In genomic region chr8:57320851-57321743, GRCm38 (mm10) we compare ENCODE assay signal across 9 mouse cellular contexts. TPM values are rescaled to one million over a fixed set of nuclear protein-coding genes. Genes with fewer than 3 reads are reported as not detected.
DNase-seq lines count a peak whose midpoint lies in the region; ATAC-seq lines count a peak whose summit lies in the region.
"Had no signal": no experiment of that assay in that cellular context is flagged by ENCODE, and none has a peak within 500 bp of the region (broad histone marks: within the 10 kb centered on the region; RNA-seq: fewer than 3 reads in every experiment).

Gene Hand2, plus strand, starts transcription at chr8:57320983.

- under 1% methylated on average over 63 of the region's 83 CpGs for WGBS in kidney, embryonic 14.5 days
- under 1% methylated on average over 82 of the region's 83 CpGs for WGBS in heart, embryonic 13.5 days
- under 1% methylated on average over 78 of the region's 83 CpGs for WGBS in stomach, embryonic 14.5 days

- peak within 1 kb of the TSS; percentile 40 for H3K4me3 ChIP-seq in kidney, embryonic 14.5 days (ENCODE audit: low read length)
- H3K4me3 ChIP-seq in heart, embryonic 13.5 days, result peak within 1 kb of the TSS; percentile 95
- H3K4me3 ChIP-seq in stomach, embryonic 14.5 days (ENCODE audit: low read depth, low read length), result peak within 1 kb of the TSS; percentile 66

- no peak within 1 kb of the TSS; the same call in 1 of the 2 replicates for H3K27ac ChIP-seq in kidney, embryonic 14.5 days (ENCODE audit: low read depth, low read length)
- peak within 1 kb of the TSS; percentile 99 for H3K27ac ChIP-seq in heart, embryonic 13.5 days (replicated peaks)
- peak within 1 kb of the TSS; percentile 95 for H3K27ac ChIP-seq in stomach, embryonic 14.5 days (ENCODE audit: low read length)

- no peak for DNase-seq in kidney, adult 11 months
- DNase-seq in embryo, embryonic 11 days, result peak; percentile 80
- DNase-seq in liver, result peak; percentile 53

- peak within 1 kb of the TSS; percentile 42; the same call in 1 of the 2 replicates for H3K9ac ChIP-seq in kidney, embryonic 14.5 days (ENCODE audit: low read depth, low read length)
- H3K9ac ChIP-seq in heart, embryonic 13.5 days, result peak within 1 kb of the TSS; percentile 100
- H3K9ac ChIP-seq in stomach, embryonic 14.5 days (replicated peaks; ENCODE audit: low read depth, low read length), result peak within 1 kb of the TSS; percentile 95

- H3K4me2 ChIP-seq in kidney, embryonic 14.5 days (replicated peaks; ENCODE audit: low read depth, low read length), result peak within 1 kb of the TSS; percentile 56
- H3K4me2 ChIP-seq in heart, embryonic 13.5 days, result peak within 1 kb of the TSS; percentile 92
- H3K4me2 ChIP-seq in stomach, embryonic 14.5 days (replicated peaks; ENCODE audit: low read depth, low read length), result peak within 1 kb of the TSS; percentile 55

- H3K27me3 ChIP-seq in kidney, embryonic 14.5 days (ENCODE audit: control insufficient read depth, insufficient read depth, low read length), result peaks cover 88% of the 10 kb centered on the region
- no peaks in the 10 kb centered on the region for H3K27me3 ChIP-seq in heart, embryonic 13.5 days (replicated peaks)
- peaks cover 13% of the 10 kb centered on the region; the same call in 1 of the 2 replicates for H3K27me3 ChIP-seq in stomach, embryonic 14.5 days (ENCODE audit: control insufficient read depth, insufficient read depth, low read length)

- 0 out of 2 replicates have a peak, but pooled peaks cover 7% of the 10 kb centered on the region for H3K4me1 ChIP-seq in kidney, embryonic 14.5 days (ENCODE audit: control insufficient read depth, insufficient read depth, low read length)
- H3K4me1 ChIP-seq in heart, embryonic 13.5 days, result peaks cover 13% of the 10 kb centered on the region
- 0 out of 2 replicates have a peak, but pooled peaks cover 3% of the 10 kb centered on the region for H3K4me1 ChIP-seq in stomach, embryonic 14.5 days (ENCODE audit: control insufficient read depth, insufficient read depth, low read length)

- no peaks in the 10 kb centered on the region for H3K36me3 ChIP-seq in kidney, embryonic 14.5 days (ENCODE audit: control insufficient read depth, insufficient read depth, low read length)
- H3K36me3 ChIP-seq in heart, embryonic 13.5 days, result peaks cover 29% of the 10 kb centered on the region
- H3K36me3 ChIP-seq in stomach, embryonic 14.5 days (ENCODE audit: control insufficient read depth, insufficient read depth, low read length), result no peaks in the 10 kb centered on the region; the same call in 1 of the 2 replicates

- H3K9me3 ChIP-seq in kidney, embryonic 14.5 days (ENCODE audit: control insufficient read depth, low read length), result no peaks in the 10 kb centered on the region
- H3K9me3 ChIP-seq in heart, embryonic 13.5 days, result no peaks in the 10 kb centered on the region
- H3K9me3 ChIP-seq in stomach, embryonic 14.5 days (ENCODE audit: control insufficient read depth, low read depth, low read length), result no peaks in the 10 kb centered on the region

- ATAC-seq in kidney, embryonic 14.5 days (ENCODE audit: low FRiP score, low TSS enrichment), result peak; percentile 55
- ATAC-seq in heart, embryonic 13.5 days (ENCODE audit: extremely low read depth, insufficient number of reproducible peaks, low FRiP score, low TSS enrichment), result peak; percentile 61; the same call in 1 of the 2 replicates
- peak; percentile 62; the same call in 1 of the 2 replicates for ATAC-seq in stomach, embryonic 14.5 days (ENCODE audit: insufficient number of reproducible peaks, insufficient read depth, low FRiP score, low read depth)
- no peak for ATAC-seq in activated CD4-positive, CD25-positive, alpha-beta regulatory T cell, adult 4 months
- no peak for ATAC-seq in inflammation-experienced regulatory T-cells, adult 6 months

RNA-seq across cellular contexts. Expression of gene Hand2, which starts in this region (rescaled TPM):
- polyA plus RNA-seq in kidney, embryonic 14.5 days (2014; fragmentation: Nextera tagmentation; extraction: Ambion mirVana), result not detected in 2 replicates
- 11.6 and 12.0 TPM in 2 replicates for polyA plus RNA-seq in heart, embryonic 13.5 days (2015; fragmentation: Nextera tagmentation; extraction: Ambion mirVana)
- 17.7 and 18.3 TPM in 2 replicates for polyA plus RNA-seq in stomach, embryonic 14.5 days (2014; fragmentation: Nextera tagmentation; extraction: Ambion mirVana)
- not detected for polyA plus RNA-seq in activated CD4-positive, CD25-positive, alpha-beta regulatory T cell, adult 4 months (2017; shearing (Covaris generic))
- not detected for polyA plus RNA-seq in inflammation-experienced regulatory T-cells, adult 6 months (2017; shearing (Covaris generic))
- polyA plus RNA-seq: C2C12 had no signal

Comparison
In these comparisons a context has a peak if more than half of its experiments do, and no peak if none do; other contexts are left out.
1. RNA of gene Hand2 (polyA plus RNA-seq): 17.7 to 18.3 TPM in stomach, embryonic 14.5 days and 11.6 to 12.0 TPM in heart, embryonic 13.5 days; not detected in kidney, embryonic 14.5 days, not detected in activated CD4-positive, CD25-positive, alpha-beta regulatory T cell, adult 4 months and not detected in inflammation-experienced regulatory T-cells, adult 6 months; every median in the first group is over 10 times any median in the second.
2. Peak in ATAC-seq, H3K4me3 ChIP-seq, H3K9ac ChIP-seq and H3K4me2 ChIP-seq in kidney, embryonic 14.5 days; RNA of the gene not detected or under 1 TPM.
3. ATAC-seq: peak in heart, embryonic 13.5 days (single experiment) and stomach, embryonic 14.5 days (single experiment); none in activated CD4-positive, CD25-positive, alpha-beta regulatory T cell, adult 4 months (single experiment) and inflammation-experienced regulatory T-cells, adult 6 months (single experiment).
4. H3K4me3 ChIP-seq: peak in every context shown above with its lines; median percentile 95 in heart, embryonic 13.5 days; 66 in stomach, embryonic 14.5 days; 40 in kidney, embryonic 14.5 days.
5. H3K9ac ChIP-seq: peak in every context shown above with its lines; median percentile 100 in heart, embryonic 13.5 days; 95 in stomach, embryonic 14.5 days; 42 in kidney, embryonic 14.5 days.
6. Peak in every context shown above with its lines, with median percentiles within 50 percentile points of each other: H3K4me2 ChIP-seq.